8 mouse cellular contexts compared by ENCODE assay signal in the genomic region with DNA sequence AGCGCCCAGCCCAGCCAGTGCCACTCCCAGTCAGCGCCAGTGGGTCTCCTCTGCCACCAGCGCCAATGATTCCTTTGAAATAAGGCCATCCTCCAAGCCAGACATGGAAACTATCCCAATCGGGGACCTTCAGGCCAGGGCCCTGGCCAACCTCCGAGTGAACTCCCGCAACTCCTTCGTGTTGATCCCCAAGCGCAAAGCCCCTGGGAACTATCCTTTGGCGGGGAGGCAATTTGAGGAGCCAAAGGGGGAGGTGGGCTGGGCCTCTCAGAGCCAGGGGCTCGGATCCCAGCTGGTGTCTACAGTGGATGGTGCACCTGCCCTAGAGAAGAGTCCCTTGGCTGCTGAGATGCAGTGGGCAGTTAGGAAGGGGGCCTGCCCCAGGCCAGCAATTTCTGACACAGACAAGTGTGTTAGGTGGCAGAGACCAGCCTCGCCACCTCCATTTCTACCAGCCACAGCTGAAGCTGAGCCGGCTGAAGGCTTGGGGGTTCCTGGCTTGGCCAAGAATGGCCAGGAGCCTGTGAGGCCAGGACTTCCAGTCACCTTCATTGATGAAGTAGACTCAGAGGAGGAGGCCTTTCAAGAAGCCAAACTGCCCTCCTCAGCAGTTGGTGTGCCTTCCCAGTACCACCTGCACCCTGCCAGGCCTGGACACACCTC. TPM values are rescaled to one million over a fixed set of nuclear protein-coding genes. Genes with fewer than 3 reads are reported as not detected.
DNase-seq lines count a peak whose midpoint lies in the region; ATAC-seq and TF ChIP-seq lines count a peak whose summit lies in the region.

No protein-coding gene starts in this region.

- no peaks in the 10 kb centered on the region for H3K9me3 ChIP-seq in heart, embryonic 13.5 days
- no peaks in the 10 kb centered on the region for H3K9me3 ChIP-seq in E14TG2a.4 (ENCODE audit: low read length)
- no peaks in the 10 kb centered on the region for H3K9me3 ChIP-seq in liver, embryonic 12.5 days (replicated peaks)

- TF ChIP-seq POLR2A in embryonic fibroblast, embryonic 13.5 days (IDR thresholded peaks at IDR 0.05; ENCODE audit: low read depth, low read length), result no peak

- H3K4me3 ChIP-seq in heart, embryonic 13.5 days, result peak overlapping the region; percentile 86
- peak overlapping the region; percentile 95 for H3K4me3 ChIP-seq in E14TG2a.4 (replicated peaks; ENCODE audit: low read length)
- H3K4me3 ChIP-seq in embryonic fibroblast, embryonic 13.5 days (ENCODE audit: insufficient read depth, low read length), result peak overlapping the region; percentile 70
- H3K4me3 ChIP-seq in liver, embryonic 12.5 days, result peak overlapping the region; percentile 84

- H3K27me3 ChIP-seq in heart, embryonic 13.5 days (replicated peaks), result peaks cover 19% of the 10 kb centered on the region
- peaks cover 10% of the 10 kb centered on the region for H3K27me3 ChIP-seq in E14TG2a.4 (ENCODE audit: insufficient read depth, low read length)
- peaks cover 11% of the 10 kb centered on the region for H3K27me3 ChIP-seq in liver, embryonic 12.5 days (replicated peaks)

- peaks cover 52% of the 10 kb centered on the region for H3K4me1 ChIP-seq in heart, embryonic 13.5 days
- H3K4me1 ChIP-seq in E14TG2a.4 (replicated peaks; ENCODE audit: low read depth, low read length), result peaks cover 64% of the 10 kb centered on the region
- H3K4me1 ChIP-seq in embryonic fibroblast, embryonic 13.5 days (ENCODE audit: control insufficient read depth, insufficient read depth, low read length), result peaks cover 9% of the 10 kb centered on the region
- H3K4me1 ChIP-seq in liver, embryonic 12.5 days, result peaks cover 68% of the 10 kb centered on the region

- H3K4me2 ChIP-seq in heart, embryonic 13.5 days, result peak overlapping the region; percentile 100
- peak overlapping the region; percentile 100 for H3K4me2 ChIP-seq in liver, embryonic 12.5 days

- 0 out of 2 replicates have a peak, but pooled peaks cover 9% of the 10 kb centered on the region for H3K36me3 ChIP-seq in heart, embryonic 13.5 days
- peaks cover 53% of the 10 kb centered on the region for H3K36me3 ChIP-seq in E14TG2a.4 (ENCODE audit: insufficient read depth, low read length)
- H3K36me3 ChIP-seq in liver, embryonic 12.5 days, result peaks cover 8% of the 10 kb centered on the region

- no peak for DNase-seq in heart, postnatal 4 days
- no peak for DNase-seq in adrenal gland, adult 2 months
- DNase-seq in thymus, postnatal 4 days, result no peak
- no peak for DNase-seq in layer of hippocampus, postnatal 25 days (ENCODE audit: extremely low spot score in 1 of 2, low spot score in 1 of 2)

- H3K27ac ChIP-seq in heart, embryonic 13.5 days (replicated peaks), result no peak overlapping the region
- no peak overlapping the region for H3K27ac ChIP-seq in embryonic fibroblast, embryonic 13.5 days (ENCODE audit: insufficient read depth, low read length)
- H3K27ac ChIP-seq in liver, embryonic 12.5 days, result peak overlapping the region; percentile 77; the same call in 1 of the 2 replicates

- 19% methylated on average over 12 of the region's 12 CpGs for WGBS in heart, embryonic 13.5 days
- 29% methylated on average over 12 of the region's 12 CpGs for WGBS in liver, embryonic 12.5 days (ENCODE audit: insufficient replicate concordance)

- TF ChIP-seq CTCF in E14TG2a.4 (conservative IDR thresholded peaks at IDR 0.05; ENCODE audit: low read length), result no peak
- no peak for TF ChIP-seq CTCF in embryonic fibroblast, embryonic 13.5 days (IDR thresholded peaks at IDR 0.05; ENCODE audit: borderline replicate concordance, insufficient read depth, low read length)

- no peak for ATAC-seq in heart, embryonic 13.5 days (ENCODE audit: extremely low read depth, insufficient number of reproducible peaks, low FRiP score, low TSS enrichment)
- ATAC-seq in liver, embryonic 12.5 days, result no peak

- peak overlapping the region; percentile 86 for H3K9ac ChIP-seq in heart, embryonic 13.5 days
- peak overlapping the region; percentile 86 for H3K9ac ChIP-seq in liver, embryonic 12.5 days

RNA-seq across cellular contexts. Expression of gene Tprn, which starts 1.3 kb away (rescaled TPM):
- polyA plus RNA-seq in heart, embryonic 13.5 days (2015; fragmentation: Nextera tagmentation; extraction: Ambion mirVana), result 3.5 and 4.3 TPM in 2 replicates
- total RNA-seq in heart, postnatal 4 days (2021), result 1 to 10 TPM; 4.9 to 5.7 TPM
- polyA plus RNA-seq in embryonic fibroblast, embryonic 13.5 days (2011; ENCODE audit: insufficient read length, low read depth, missing spikeins), result 7.1 and 9.5 TPM in 2 replicates
- 7.9 and 9.0 TPM in 2 replicates for polyA plus RNA-seq in liver, embryonic 12.5 days (2016; fragmentation: Nextera tagmentation; extraction: Ambion mirVana)
- 10 to 100 TPM in 1 of 2 experiments, 1 to 10 TPM in 1; 10.0 to 13.1 TPM for total RNA-seq in adrenal gland, adult 2 months (2021)
- 13.6 and 14.6 TPM in 2 replicates for polyA plus RNA-seq in adrenal gland, adult 2 months (2012; rRNA removed)
- 10 to 100 TPM; 27.0 to 29.4 TPM for total RNA-seq in layer of hippocampus, postnatal 25 days (2021)

RNA-seq across cellular contexts. Expression of gene Ssna1, which starts 8.5 kb away (rescaled TPM):
- polyA plus RNA-seq in heart, embryonic 13.5 days (2015; fragmentation: Nextera tagmentation; extraction: Ambion mirVana), result 144 and 158 TPM in 2 replicates
- total RNA-seq in heart, postnatal 4 days (2021), result 10 to 100 TPM; 60.0 to 62.0 TPM
- polyA plus RNA-seq in embryonic fibroblast, embryonic 13.5 days (2011; ENCODE audit: insufficient read length, low read depth, missing spikeins), result 46.2 and 49.4 TPM in 2 replicates
- 164 and 179 TPM in 2 replicates for polyA plus RNA-seq in liver, embryonic 12.5 days (2016; fragmentation: Nextera tagmentation; extraction: Ambion mirVana)
- total RNA-seq in adrenal gland, adult 2 months (2021), result 10 to 100 TPM; 37.6 to 46.1 TPM
- polyA plus RNA-seq in adrenal gland, adult 2 months (2012; rRNA removed), result 55.2 and 62.1 TPM in 2 replicates
- total RNA-seq in layer of hippocampus, postnatal 25 days (2021), result 10 to 100 TPM; 69.2 to 71.6 TPM

RNA-seq across cellular contexts. Expression of gene Tmem203, which starts 8.5 kb away (rescaled TPM):
- polyA plus RNA-seq in heart, embryonic 13.5 days (2015; fragmentation: Nextera tagmentation; extraction: Ambion mirVana), result 15.5 and 15.9 TPM in 2 replicates
- 10 to 100 TPM; 16.9 to 18.1 TPM for total RNA-seq in heart, postnatal 4 days (2021)
- 11.6 and 15.3 TPM in 2 replicates for polyA plus RNA-seq in embryonic fibroblast, embryonic 13.5 days (2011; ENCODE audit: insufficient read length, low read depth, missing spikeins)
- 16.2 and 17.3 TPM in 2 replicates for polyA plus RNA-seq in liver, embryonic 12.5 days (2016; fragmentation: Nextera tagmentation; extraction: Ambion mirVana)
- 10 to 100 TPM; 23.9 to 32.0 TPM for total RNA-seq in adrenal gland, adult 2 months (2021)
- 114 and 116 TPM in 2 replicates for polyA plus RNA-seq in adrenal gland, adult 2 months (2012; rRNA removed)
- 10 to 100 TPM; 38.1 to 40.5 TPM for total RNA-seq in layer of hippocampus, postnatal 25 days (2021)

RNA-seq across cellular contexts. Expression of gene Anapc2, which starts 8.5 kb away (rescaled TPM):
- polyA plus RNA-seq in heart, embryonic 13.5 days (2015; fragmentation: Nextera tagmentation; extraction: Ambion mirVana), result 77.3 and 82.5 TPM in 2 replicates
- 10 to 100 TPM; 49.7 to 53.1 TPM for total RNA-seq in heart, postnatal 4 days (2021)
- polyA plus RNA-seq in embryonic fibroblast, embryonic 13.5 days (2011; ENCODE audit: insufficient read length, low read depth, missing spikeins), result 93.8 and 95.3 TPM in 2 replicates
- 63.6 and 65.3 TPM in 2 replicates for polyA plus RNA-seq in liver, embryonic 12.5 days (2016; fragmentation: Nextera tagmentation; extraction: Ambion mirVana)
- 10 to 100 TPM; 78.8 to 82.7 TPM for total RNA-seq in adrenal gland, adult 2 months (2021)
- polyA plus RNA-seq in adrenal gland, adult 2 months (2012; rRNA removed), result 93.1 and 110 TPM in 2 replicates
- total RNA-seq in layer of hippocampus, postnatal 25 days (2021), result 10 to 100 TPM; 85.1 to 86.5 TPM

RNA-seq across cellular contexts. Expression of gene AL732309.1, which starts 17.1 kb away (rescaled TPM):
- 2.1 and 2.9 TPM in 2 replicates for polyA plus RNA-seq in heart, embryonic 13.5 days (2015; fragmentation: Nextera tagmentation; extraction: Ambion mirVana)
- 1 to 10 TPM; 1.3 to 1.8 TPM for total RNA-seq in heart, postnatal 4 days (2021)
- 2.3 TPM in 1 of 2 replicates, not detected in the other for polyA plus RNA-seq in embryonic fibroblast, embryonic 13.5 days (2011; ENCODE audit: insufficient read length, low read depth, missing spikeins)
- polyA plus RNA-seq in liver, embryonic 12.5 days (2016; fragmentation: Nextera tagmentation; extraction: Ambion mirVana), result 4.4 and 4.8 TPM in 2 replicates
- total RNA-seq in adrenal gland, adult 2 months (2021), result 1 to 10 TPM; 3.1 to 3.2 TPM
- 21.7 and 22.6 TPM in 2 replicates for polyA plus RNA-seq in adrenal gland, adult 2 months (2012; rRNA removed)
- 1 to 10 TPM; 3.3 to 5.2 TPM for total RNA-seq in layer of hippocampus, postnatal 25 days (2021)
